Mouse (Mus musculus): ENCODE results near the gene Tmem175.

The Tmem175 gene

DNA sequence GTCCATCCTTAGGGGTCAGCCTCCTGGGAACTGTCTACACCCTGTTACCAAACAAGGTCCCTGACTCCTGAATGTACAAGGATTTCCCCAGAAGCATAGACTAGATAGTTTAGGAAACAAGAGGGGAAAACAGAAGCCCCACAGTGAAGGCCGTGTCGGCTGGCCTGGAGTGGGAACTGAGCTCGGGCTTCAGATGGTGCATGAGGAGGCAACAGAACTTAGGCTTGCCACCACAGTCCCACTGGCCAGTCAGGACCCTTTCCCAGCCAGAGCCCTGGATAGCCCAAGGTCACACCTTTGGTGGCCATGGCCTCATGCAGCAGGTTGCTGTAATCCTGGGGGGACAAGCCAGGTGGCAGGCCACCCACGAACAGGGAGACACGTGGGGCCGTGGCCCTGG, 23.8 kb downstream of the Tmem175 start:
- DNase-seq (ENCODE audit: extremely low read depth, low read depth): no peak

DNA sequence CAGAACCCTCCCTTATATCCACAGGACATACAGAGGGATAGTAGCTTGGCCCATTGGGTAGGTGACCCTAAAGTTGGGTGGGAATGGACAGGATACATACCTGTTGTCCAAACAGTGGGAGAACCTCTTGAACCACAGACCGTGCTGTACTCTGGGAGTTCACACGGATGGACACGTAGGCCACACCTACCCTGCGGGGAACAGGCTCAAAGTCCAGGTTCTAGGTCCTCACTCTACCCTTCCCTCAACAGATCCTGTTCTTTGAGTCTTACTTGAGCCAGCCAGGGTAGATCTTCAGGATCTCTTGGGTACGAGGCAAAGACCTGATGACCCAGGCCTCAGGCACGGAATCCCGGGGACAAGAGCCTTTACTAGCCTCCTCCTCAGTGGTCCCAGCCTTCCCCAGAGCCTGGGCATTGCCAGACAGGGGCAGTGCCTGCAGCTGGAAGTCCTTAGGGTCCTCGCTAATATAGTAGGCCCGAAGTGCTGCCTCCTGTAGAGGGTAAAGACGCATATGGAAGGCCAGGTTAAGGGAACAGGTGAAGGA, 24.9 kb downstream of the Tmem175 start:
- DNase-seq (ENCODE audit: extremely low read depth, low read depth): no peak

- DNase-seq (ENCODE audit: extremely low read depth, low read depth): no peak
Observed at GRCm38 (mm10) chr5:108655381-108655780, 25.8 kb downstream of the Tmem175 start.

- DNase-seq (ENCODE audit: extremely low read depth, low read depth): no peak
Observed at GRCm38 (mm10) chr5:108655891-108656650, 26.5 kb downstream of the Tmem175 start.

- no peak for DNase-seq (ENCODE audit: extremely low read depth, low read depth)
Observed at GRCm38 (mm10) chr5:108657406-108657805, 27.8 kb downstream of the Tmem175 start.

GRCm38 (mm10) chr5:108658611-108659010, 29.0 kb downstream of the Tmem175 start:
- no peak for DNase-seq (ENCODE audit: extremely low read depth, low read depth)

DNA sequence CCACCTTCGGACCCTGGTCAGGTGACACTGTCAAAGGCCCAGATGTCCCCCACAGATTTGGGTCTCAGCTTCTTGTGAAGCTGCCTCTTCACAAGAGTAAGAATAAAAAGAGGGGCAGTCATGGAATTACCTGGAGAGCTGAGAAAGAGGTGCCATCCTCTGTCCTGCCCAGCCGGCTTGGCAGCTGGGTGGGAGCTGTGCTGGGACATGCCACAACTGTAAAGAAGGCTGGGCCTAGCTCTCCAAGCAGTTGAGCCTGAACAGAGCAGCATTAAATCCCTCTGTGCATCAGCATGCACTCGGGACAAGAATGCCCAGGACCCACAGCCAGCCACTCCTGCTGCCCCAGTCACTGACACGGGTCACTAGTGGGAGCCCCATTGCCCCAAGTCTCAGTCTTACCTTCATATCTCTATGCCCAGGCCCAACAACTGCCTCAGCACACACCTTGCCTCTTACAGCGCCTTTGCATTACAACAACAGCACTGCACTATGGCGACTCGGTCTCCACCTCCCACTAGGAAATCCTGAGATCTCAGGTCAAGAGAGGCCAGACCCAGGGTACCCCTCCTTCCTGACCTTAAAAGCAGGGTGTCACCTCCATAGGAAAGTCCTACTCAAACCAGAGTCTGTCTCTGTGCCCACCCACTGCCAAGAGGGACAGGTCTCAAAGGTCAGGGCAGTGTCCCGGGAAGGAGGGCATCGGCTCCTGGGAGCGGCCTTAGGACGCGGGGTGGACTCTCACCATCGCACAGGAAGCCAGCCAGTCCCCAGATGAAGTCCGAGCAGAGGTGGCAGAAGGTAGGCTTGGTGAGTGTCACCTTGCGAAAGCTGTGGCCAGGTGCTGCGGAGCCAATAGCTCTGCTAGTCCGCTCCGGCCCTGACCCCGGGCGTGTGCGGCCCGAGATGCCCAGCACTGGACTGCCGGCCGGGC, 30.4 kb downstream of the Tmem175 start, which contains the start of gene Idua:
Gene Idua, plus strand, starts transcription at position 634 of the 934 bp plus-strand sequence.
- no peak for DNase-seq (ENCODE audit: extremely low read depth, low read depth)

GRCm38 (mm10) chr5:108660632-108661268, 31.2 kb downstream of the Tmem175 start:
- peak; percentile 62 for DNase-seq (ENCODE audit: extremely low read depth, low read depth)

GRCm38 (mm10) chr5:108662772-108663171, 33.2 kb downstream of the Tmem175 start:
- no peak for DNase-seq (ENCODE audit: extremely low read depth, low read depth)

DNA sequence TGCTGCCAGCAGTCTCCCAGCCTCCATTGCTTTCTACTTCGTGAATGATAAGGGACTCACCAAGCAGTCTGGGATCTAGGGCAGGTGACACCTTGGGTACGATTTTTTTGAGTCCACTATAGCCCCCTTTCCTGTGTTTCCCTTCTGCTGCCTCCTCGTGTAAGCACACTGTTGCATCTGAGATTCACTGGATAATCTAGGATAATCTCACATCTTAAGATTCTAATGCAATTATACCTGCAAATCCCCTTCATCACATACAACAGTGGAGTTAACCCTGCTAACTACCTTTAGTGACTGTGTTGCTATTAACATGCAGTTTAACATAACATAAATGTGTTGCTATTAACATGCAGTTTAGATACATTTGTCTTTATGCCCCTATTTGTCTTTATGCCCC, 35.5 kb downstream of the Tmem175 start:
- DNase-seq (ENCODE audit: extremely low read depth, low read depth): no peak

DNA sequence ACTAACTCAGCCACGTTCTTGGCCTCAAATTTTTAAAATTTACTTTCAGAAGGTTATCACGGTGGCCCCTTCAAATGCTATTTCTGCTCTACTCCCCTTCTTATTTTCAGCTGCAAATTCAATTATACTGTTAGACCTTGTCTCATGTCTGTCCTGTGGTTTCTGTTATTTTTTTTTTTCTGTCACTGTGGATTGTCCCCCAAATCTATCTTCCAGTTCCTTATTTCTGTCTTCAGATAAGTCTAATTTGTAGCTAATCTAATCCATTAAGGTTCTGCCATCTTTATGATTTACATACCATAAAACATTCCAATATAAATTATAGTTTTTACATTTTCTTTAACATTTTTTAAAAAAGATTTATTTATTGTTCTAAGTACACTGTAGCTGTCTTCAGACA, 37.8 kb downstream of the Tmem175 start:
- no peak for DNase-seq (ENCODE audit: extremely low read depth, low read depth)

- no peak for DNase-seq (ENCODE audit: extremely low read depth, low read depth)
Observed at GRCm38 (mm10) chr5:108668387-108668932, 38.9 kb downstream of the Tmem175 start.

DNA sequence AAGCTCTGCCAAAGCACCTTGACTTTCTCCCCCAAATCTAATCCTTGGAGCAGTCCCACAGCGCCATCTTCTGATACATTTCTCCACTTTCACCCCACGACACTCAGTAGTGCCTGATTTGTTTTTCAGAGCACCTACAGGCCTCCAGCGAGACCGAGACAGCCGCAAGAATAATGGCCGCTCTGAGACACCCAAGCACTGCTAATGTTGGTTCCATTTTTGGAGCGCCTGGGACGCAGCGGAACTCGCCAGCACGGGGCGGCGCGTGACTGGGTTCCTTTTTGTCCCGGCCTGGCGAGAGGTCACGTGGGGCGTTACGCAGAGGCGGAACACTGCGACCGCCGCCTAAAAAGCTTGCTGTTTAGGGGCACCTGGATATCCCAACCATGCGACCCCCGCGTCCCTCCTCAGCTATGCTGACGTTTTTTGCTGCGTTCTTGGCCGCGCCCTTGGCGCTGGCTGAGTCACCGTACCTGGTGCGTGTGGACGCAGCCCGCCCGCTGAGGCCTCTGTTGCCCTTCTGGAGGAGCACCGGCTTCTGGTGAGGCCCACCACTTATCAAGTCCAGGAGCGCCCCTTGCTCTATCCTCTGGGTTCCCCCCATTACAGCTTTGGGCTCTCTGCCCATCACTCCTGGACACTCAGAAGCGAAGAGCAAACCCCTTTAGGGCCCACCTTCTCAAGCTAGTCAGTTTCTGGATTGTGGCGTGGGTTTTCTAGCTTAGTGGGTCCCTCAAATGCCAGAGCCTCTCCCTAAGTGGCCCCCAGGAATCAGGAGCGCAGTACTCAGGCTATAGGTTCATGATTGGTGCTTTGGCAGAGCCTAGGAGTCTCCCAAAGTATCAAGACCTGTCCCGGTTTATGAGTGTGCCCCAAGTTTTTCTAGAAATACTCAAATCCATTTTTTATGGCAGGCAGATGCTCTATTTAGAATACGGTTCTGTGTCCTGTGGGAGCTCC, 39.7 kb downstream of the Tmem175 start, which contains the start of gene Dgkq:
Gene Dgkq, minus strand, starts transcription at position 696 of the 960 bp plus-strand sequence.
- DNase-seq (ENCODE audit: extremely low read depth, low read depth): peak; percentile 62

DNA sequence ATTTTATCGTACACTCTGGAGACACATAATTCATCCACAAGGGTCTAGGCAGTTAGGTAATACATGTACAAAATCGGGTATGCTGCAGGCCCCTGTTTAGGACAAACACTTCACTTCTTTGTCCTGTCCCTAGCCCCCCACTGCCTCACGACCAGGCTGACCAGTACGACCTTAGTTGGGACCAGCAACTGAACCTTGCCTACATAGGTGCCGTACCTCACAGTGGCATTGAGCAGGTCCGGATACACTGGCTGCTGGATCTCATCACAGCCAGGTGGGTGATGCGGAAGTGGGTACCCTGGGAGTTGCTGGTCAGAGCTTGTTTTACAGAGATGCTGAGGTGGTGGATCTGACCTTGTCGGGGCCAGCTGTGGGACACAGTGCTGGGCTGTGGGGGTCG, 40.4 kb downstream of the Tmem175 start:
- DNase-seq (ENCODE audit: extremely low read depth, low read depth): no peak

DNA sequence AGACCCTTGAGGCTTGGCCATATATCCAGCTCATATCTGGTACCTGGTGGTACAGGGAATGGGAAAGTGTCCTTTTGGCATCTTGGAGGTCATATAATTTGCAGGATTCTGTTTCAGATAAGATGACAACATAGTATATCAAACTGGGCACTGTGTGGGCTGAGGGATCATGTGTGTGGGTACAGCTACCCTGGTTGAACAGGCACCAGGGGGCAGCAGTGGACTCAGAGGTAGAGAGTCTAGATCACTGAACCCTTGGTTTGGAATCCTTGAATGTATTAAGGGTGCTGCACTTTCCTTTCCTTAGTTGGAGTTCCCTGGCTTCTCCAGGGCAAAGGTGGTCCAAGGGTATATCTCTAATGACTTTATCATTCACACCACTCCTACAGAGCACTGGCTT, 41.2 kb downstream of the Tmem175 start:
- DNase-seq (ENCODE audit: extremely low read depth, low read depth): no peak

DNA sequence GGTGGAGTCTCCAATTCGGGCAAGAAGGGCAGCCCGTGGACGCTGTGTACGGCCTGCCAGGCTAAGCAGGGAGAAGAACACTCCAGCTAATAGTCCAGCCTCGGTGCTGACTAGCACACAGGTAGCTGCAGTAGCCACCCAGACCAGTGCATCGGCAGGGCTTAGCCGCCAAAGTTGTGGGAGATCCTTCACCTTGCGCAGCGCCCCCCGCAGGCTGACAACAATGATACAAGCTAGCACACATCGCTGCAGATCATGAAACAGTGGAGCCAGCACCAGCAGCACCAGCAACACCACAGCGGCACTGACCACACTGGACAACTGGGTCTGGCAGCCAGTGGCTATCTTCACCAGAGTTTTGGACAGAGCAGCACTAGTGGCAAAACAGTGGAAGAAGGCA, 42.2 kb downstream of the Tmem175 start:
- no peak for DNase-seq (ENCODE audit: extremely low read depth, low read depth)

DNA sequence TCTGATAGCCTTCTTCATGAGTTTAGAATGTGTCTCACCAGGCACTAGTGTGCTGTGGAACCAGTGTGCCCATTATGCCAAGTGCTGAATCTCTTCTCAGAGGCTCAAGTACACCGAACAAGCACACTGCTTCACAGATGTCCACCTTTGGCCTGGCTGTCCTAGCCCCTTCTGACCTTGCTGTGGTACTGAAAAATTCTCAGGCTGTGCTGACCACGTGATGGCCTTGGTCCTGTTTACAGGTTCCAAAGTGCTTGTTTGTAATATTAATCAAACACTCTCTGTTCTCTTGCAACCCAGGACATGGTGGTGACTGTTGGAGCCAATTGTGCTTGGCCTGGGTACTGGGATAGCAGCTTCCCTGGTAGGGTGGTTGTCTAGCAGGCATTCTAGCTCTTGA, 45.1 kb downstream of the Tmem175 start:
- DNase-seq (ENCODE audit: extremely low read depth, low read depth): no peak

GRCm38 (mm10) chr5:108675251-108675816, 45.8 kb downstream of the Tmem175 start, which contains the start of gene Slc26a1:
Slc26a1 (minus strand) TSS chr5:108675569.
- no peak for DNase-seq (ENCODE audit: extremely low read depth, low read depth)

GRCm38 (mm10) chr5:108676772-108677498, 47.4 kb downstream of the Tmem175 start:
- peak; percentile 77 for DNase-seq (ENCODE audit: extremely low read depth, low read depth)

All from MEL-GATA-1-ER (cell line).